Mouse (Mus musculus) thymus, adult 18-20 months (tissue): ENCODE measurements at regions not wholly inside any gene's neighbourhood (a gene's known extent, or its start where the extent isn't known, plus 50 kb on each side); places are given as distances from the start of the nearest gene placed in this dataset.

Source experiments
- DNase-seq, 2 experiments: peaks; one replicate each; pipeline ENCODE4 v3.0.0; 2022; ENCODE audit warnings: mixed read lengths in 2 of 2

DNA sequence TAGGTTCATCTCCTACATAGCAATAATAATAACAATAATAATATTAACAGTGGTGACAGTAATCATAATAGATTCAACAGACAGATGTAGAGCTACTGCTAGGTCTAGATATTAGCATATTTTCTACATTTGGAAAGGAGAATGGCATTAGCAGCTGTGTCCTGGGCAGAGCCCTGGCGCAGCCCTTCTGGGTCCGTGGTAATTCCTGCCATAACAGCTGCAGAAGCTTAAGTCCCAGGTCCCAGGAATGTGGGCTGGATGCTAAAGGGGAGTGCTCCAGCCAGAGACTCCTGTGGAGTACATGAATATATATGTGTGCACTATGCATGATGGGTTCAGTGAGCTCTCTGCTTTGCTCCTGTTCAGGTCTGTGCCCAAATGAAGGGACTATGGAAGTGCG, 262.7 kb upstream of the Hs6st1 start:
- no peak for DNase-seq

DNA sequence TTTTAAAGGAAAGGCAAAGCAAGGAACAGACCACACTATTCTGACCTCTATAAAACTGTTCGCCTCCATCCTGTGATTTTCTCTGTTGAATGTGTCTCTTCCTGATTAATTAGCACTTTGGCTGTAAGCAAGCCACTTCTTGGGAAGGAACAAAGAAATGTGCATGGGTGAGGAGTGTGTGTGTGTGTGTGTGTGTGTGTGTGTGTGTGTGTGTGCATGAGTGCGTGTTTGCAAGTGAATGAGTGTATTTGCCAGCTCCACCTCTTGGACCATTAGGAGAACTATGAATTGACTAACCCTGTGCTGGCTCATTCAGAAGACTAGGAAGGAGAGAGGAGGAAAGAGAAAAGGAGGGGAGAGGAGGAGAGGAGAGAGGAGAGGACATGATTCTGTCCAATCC, 261.9 kb upstream of the Hs6st1 start:
- no peak for DNase-seq

- no peak for DNase-seq
Measured at GRCm38 (mm10) chr1:35806731-35807130, 261.5 kb upstream of the Hs6st1 start.

DNA sequence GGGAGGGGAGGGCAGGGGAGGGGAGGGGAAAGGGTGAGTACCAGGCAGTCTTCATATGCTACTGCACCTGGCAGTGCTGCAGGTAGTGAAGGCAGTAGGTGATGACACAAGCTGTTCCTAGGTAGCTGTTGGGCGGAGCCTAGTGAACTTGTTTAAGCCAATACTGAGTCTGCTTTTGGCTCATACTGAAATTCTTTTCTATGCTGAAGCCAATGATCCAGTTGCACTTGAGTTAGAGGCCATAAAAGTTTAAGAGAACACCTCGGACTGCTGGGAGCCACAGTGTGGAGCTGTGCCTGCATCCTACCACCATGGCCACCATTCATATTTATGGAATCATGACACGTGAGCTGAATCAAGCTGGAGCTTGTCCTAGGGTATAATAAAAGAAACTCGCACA, 259.3 kb upstream of the Hs6st1 start:
- no peak for DNase-seq

DNA sequence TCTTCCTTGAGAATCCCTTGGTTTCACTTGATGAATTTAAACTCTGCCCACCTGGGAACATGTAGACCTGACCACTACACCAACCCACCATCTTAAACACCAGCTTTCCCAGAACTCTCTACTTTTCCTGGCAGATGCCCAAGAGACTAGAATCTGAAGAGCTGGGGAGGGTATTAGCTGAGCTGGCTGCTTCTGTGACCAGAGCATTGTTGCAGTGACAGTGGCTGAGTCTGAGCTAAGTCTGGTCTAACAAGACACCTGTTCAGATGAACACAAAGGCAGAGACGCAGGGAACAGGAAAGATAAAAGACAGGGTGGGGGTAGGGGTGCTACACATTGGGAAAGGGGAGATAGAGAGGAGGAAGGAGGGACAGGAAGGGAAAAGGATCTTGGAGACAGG, 258.9 kb upstream of the Hs6st1 start:
- DNase-seq, result no peak

DNA sequence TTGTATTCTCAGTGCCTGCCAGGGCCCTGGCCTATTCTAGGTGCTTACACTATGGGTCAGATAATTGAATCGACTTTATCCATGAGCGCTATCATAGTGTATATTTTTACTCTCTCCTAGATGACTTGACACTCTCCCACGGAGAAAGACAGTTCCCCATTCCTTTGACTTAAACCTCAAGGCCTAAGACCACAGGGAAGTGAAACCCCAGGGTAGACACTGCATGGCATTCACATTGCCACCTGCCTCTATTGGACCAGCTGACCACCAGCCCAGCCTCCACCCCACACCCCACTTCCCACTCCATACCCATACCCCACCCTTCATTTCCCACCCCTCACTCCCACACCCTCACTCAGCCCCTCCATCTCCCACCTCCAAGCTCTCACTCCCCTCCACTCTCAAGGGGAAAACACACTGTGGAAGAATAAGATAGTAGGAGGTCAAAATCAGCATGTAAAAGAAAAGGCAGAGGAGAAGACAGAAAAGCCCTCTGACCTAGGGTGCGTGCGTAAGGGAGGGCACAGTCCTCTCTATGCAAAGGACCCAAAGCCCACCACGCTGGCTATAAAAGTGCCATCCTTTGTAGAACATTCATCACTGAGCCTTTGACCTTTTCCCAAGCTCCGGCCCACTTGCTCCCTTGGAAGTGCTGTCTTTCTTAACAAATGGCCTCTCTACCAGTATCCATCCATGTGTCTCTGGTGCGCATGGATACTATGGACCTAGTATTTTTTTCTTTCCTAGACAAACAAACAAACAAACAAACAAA, 257.4 kb upstream of the Hs6st1 start:
- no peak for DNase-seq

- no peak for DNase-seq
Measured at GRCm38 (mm10) chr1:35811380-35811779, 256.8 kb upstream of the Hs6st1 start.

DNA sequence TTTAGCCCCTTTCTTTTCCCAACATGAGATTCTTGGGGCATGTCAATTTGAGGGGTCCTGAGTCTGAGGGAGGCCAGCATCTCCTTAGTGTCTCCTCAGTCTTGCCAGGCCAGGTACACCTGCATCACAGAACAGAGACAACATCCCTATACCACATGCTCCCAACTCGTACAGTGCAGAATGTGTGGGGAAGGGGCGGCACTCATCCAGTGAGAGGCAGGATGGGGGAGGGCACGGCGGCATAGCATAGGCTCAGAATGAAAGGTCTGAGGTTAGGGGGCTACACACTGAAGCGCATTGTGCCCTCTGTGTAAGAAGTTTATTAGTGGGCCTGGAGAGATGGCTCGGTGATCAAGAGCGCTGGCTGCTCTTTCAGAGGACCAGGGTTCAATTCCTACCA, 256.4 kb upstream of the Hs6st1 start:
- no peak for DNase-seq

DNA sequence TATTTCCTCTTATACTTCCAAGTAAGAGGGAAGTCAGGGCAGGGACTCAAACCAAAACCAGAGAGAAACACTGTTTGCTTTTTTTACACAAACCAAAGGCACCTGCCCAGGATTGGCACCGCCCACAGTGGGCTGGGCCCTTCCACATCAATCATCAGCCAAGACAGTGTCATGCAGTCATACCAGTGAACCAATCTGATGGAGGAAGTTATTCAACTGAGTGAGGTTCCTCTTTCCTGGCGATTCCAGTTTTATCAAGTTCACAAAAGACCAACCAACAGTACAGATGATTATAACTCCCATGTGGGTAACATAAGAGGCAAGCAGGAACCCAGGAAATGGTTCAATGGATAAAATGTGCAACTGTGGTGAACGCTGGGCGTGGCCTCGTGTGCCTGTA, 254.6 kb upstream of the Hs6st1 start:
- no peak for DNase-seq

DNA sequence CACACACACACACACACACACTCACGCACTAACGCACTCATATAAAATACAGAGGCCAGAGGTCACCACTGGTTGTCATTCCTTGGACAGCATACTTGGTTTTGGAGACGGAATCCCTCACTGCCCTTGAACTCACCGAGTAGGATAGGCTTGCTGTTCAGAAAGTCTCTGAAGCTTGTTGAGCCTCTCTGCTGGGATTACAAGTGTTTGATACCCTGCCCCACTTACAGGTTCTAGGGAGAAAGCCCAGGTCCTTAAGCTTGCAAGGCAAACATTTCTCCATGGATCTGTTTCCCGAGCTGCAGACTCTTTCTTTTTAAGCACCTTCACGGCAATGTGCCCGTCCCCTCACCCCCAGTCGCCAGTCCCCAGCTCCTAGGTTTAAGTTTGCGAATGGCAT, 254.0 kb upstream of the Hs6st1 start:
- no peak for DNase-seq

GRCm38 (mm10) chr1:35814751-35815150, 253.4 kb upstream of the Hs6st1 start:
- no peak for DNase-seq

GRCm38 (mm10) chr1:35821791-35822190, 246.4 kb upstream of the Hs6st1 start:
- DNase-seq, result no peak

- no peak for DNase-seq
Measured at GRCm38 (mm10) chr1:35822376-35823202, 245.6 kb upstream of the Hs6st1 start.

DNA sequence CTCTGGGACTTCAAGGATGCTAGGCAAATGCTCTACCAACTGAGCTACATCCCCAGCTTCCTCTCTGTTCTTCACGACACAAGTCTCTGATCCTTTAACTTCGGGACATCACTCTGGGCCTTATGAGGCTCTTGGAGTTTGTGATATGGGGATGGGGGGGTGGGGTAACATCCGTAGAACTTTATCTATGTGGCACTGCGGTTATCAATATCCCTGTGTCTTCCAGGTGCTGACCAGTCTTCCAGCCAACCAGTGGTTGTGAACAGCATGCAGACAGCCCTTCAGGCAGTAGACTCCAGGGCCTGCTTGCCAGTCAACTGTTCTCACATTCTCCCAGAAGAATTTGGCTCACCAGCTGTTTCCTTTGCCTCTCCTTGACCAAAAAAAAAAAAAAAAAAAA, 244.7 kb upstream of the Hs6st1 start:
- no peak for DNase-seq

- DNase-seq, result no peak
Measured at GRCm38 (mm10) chr1:35823981-35824880, 244.0 kb upstream of the Hs6st1 start.

DNA sequence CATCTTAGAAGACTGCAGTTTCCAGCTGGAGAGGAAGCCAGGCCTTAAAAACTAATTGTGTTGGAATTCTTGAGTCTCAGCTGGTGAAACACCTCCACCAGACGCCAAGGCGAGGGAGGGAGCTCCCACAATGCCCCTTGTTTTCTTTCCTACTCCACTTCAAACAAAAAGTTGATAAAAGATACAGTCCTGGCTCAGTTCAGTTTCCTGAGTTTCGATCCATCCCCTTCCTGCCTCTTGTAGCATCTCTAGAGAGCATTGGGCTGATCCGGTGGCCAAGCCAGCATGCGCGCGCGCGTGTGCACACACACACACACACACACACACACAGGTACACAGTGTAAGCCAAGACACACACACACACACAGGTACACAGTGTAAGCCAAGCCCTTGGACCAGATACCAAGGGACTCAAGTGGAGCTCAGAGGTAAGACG, 242.7 kb upstream of the Hs6st1 start:
- DNase-seq, result no peak

DNA sequence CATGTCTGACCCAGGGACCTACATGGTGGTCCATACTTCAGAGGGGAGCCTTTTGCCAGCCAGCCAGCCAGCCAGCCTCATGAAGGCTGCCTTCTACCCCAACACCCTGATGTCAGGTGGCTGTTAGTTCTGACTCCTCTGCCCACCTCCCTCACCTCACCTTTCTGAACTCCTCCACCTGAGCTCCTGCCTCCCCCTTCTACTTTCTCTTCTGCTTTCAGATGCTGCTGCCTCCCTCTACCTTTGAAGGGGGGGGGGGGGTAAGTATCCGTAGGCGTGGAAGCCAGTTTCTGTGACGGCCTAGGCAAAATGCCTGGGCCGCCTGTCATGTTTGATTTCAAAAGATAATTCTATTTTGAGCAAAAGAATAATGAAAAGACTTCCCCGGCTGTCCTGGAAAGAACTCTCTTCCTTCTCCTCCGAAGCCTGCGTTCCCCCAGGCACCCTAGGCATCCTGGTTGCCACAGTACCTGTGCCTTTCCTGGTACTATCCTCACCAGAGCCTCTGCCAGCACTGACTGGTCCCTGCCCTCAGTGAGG, 241.6 kb upstream of the Hs6st1 start:
- DNase-seq, result no peak

GRCm38 (mm10) chr1:35827471-35827870, 240.7 kb upstream of the Hs6st1 start:
- DNase-seq, result no peak

DNA sequence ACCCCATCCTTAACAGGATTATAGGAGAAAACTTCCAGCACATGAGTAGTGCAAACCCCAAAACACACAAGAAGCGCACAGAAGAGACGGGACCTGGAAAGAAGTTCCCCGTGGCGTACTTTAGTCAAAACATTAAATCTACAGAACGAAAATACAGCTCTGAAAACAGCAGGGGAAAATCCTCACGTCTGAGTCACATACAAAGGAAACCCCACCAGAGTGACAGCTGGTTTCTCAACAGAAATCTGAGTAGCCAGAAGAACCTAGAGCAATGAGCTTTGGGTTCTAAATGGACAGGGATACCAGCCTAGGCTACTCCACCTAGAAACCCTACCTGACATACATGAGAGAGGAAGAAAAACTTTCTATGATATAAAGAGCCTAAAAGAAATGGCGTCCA, 234.0 kb upstream of the Hs6st1 start:
- no peak for DNase-seq

- no peak for DNase-seq
Measured at GRCm38 (mm10) chr1:35836552-35836951, 231.6 kb upstream of the Hs6st1 start.

- DNase-seq, result no peak
Measured at GRCm38 (mm10) chr1:35838625-35839024, 229.6 kb upstream of the Hs6st1 start.

DNA sequence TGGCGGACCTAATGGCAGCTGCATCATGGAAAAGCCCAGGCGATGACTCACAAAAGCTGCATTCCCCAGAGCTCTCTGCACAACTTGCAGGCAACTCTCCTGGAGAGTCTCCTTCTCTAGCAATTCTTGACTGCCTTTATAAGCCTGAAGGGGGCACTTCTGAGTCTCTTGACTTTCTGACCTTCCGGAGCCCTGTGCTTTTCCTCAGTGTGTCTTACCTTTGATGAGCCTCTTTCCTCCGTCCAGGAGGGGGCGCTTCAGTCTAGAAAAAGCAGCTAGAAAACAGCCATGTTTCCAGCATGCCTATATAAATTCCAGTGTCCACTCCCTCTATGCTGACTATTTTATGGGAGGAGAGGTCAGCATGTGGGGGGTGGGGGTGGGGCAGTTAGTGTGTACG, 228.8 kb upstream of the Hs6st1 start:
- DNase-seq, result peak; percentile 27 to 46

GRCm38 (mm10) chr1:35841626-35842025, 226.6 kb upstream of the Hs6st1 start:
- no peak for DNase-seq
